In the genomic region with DNA sequence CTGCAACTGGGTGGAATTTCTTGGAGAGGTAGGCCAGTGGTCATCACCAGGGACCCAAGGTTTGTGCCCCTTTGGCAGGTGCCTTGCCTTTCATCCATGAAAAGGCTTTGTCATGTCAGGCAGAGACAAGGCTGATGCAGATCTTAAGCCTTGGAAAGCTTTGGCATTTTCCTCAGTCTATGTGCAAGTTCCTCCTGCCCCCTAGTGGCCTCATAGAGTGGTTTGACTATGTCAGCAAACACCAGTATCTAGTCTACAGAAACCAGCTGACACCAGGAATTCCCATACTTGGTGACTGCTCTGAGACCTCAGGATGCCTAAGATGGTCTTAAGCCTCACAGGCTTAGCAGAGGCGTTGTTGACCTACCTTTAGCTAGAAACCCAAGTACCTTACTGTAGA, we compare ENCODE assay signal across 8 mouse cellular contexts. TPM values are rescaled to one million over a fixed set of nuclear protein-coding genes. Genes with fewer than 3 reads are reported as not detected.
DNase-seq lines count a peak whose midpoint lies in the region; ATAC-seq and TF ChIP-seq lines count a peak whose summit lies in the region.

No protein-coding gene starts in this region.

- 20% methylated on average over 1 of the region's 1 CpGs for WGBS in thymus, adult 2 months
- WGBS in hindbrain, embryonic 11.5 days: 17% methylated on average over 1 of the region's 1 CpGs
- 16% methylated on average over 1 of the region's 1 CpGs for WGBS in large intestine, adult 2 months
- 32% methylated on average over 1 of the region's 1 CpGs for WGBS in stomach, embryonic 14.5 days

- no peaks in the 10 kb centered on the region for H3K27me3 ChIP-seq in thymus, adult 2 months (ENCODE audit: control insufficient read depth, insufficient read depth, low read length)
- H3K27me3 ChIP-seq in hindbrain, embryonic 11.5 days (ENCODE audit: control insufficient read depth, insufficient read depth, low read length): no peaks in the 10 kb centered on the region
- no peaks in the 10 kb centered on the region for H3K27me3 ChIP-seq in stomach, embryonic 14.5 days (ENCODE audit: control insufficient read depth, insufficient read depth, low read length)

- no peaks in the 10 kb centered on the region for H3K4me1 ChIP-seq in thymus, adult 2 months (replicated peaks; ENCODE audit: control insufficient read depth, insufficient read depth, low read length)
- no peaks in the 10 kb centered on the region for H3K4me1 ChIP-seq in hindbrain, embryonic 11.5 days (replicated peaks; ENCODE audit: control insufficient read depth, insufficient read depth, low read length)
- H3K4me1 ChIP-seq in stomach, embryonic 14.5 days (ENCODE audit: control insufficient read depth, insufficient read depth, low read length): no peaks in the 10 kb centered on the region

- no peaks in the 10 kb centered on the region for H3K9me3 ChIP-seq in hindbrain, embryonic 11.5 days (ENCODE audit: control insufficient read depth, low read length)
- no peaks in the 10 kb centered on the region for H3K9me3 ChIP-seq in stomach, embryonic 14.5 days (ENCODE audit: control insufficient read depth, low read depth, low read length)

- H3K36me3 ChIP-seq in thymus, adult 2 months (ENCODE audit: control insufficient read depth, insufficient read depth, low read length): no peaks in the 10 kb centered on the region
- H3K36me3 ChIP-seq in hindbrain, embryonic 11.5 days (ENCODE audit: control insufficient read depth, insufficient read depth, low read length): no peaks in the 10 kb centered on the region
- no peaks in the 10 kb centered on the region for H3K36me3 ChIP-seq in stomach, embryonic 14.5 days (ENCODE audit: control insufficient read depth, insufficient read depth, low read length)

- H3K9ac ChIP-seq in hindbrain, embryonic 11.5 days (ENCODE audit: low read depth, low read length): no peak overlapping the region
- no peak overlapping the region for H3K9ac ChIP-seq in stomach, embryonic 14.5 days (replicated peaks; ENCODE audit: low read depth, low read length)

- H3K4me2 ChIP-seq in hindbrain, embryonic 11.5 days (replicated peaks; ENCODE audit: low read depth, low read length): no peak overlapping the region
- no peak overlapping the region for H3K4me2 ChIP-seq in stomach, embryonic 14.5 days (replicated peaks; ENCODE audit: low read depth, low read length)

- no peak for TF ChIP-seq POLR2A in thymus, adult 2 months (IDR thresholded peaks at IDR 0.05; ENCODE audit: control insufficient read depth, extremely low read depth, insufficient read depth, low read length, poor library complexity)

- TF ChIP-seq CTCF in thymus, adult 2 months (IDR thresholded peaks at IDR 0.05; ENCODE audit: borderline replicate concordance, control insufficient read depth, extremely low read depth, insufficient read depth, low read length, poor library complexity): no peak

- peak; percentile 79 for ATAC-seq in hindbrain, embryonic 11.5 days (ENCODE audit: low FRiP score)
- 0 out of 2 replicates have a peak, but pooled peaks have one; percentile 56 for ATAC-seq in stomach, embryonic 14.5 days (ENCODE audit: insufficient number of reproducible peaks, insufficient read depth, low FRiP score, low read depth)

- no peak overlapping the region for H3K27ac ChIP-seq in thymus, adult 2 months (ENCODE audit: control insufficient read depth, insufficient read depth, low read length)
- H3K27ac ChIP-seq in hindbrain, embryonic 11.5 days (ENCODE audit: low read depth, low read length): no peak overlapping the region
- H3K27ac ChIP-seq in stomach, embryonic 14.5 days (ENCODE audit: low read length): no peak overlapping the region

- H3K4me3 ChIP-seq in thymus, adult 2 months (ENCODE audit: control insufficient read depth, insufficient read depth, low read length): no peak overlapping the region
- no peak overlapping the region for H3K4me3 ChIP-seq in hindbrain, embryonic 11.5 days (ENCODE audit: low read depth, low read length)
- H3K4me3 ChIP-seq in stomach, embryonic 14.5 days (ENCODE audit: low read depth, low read length): no peak overlapping the region

- peak; percentile 4 for DNase-seq in thymus, postnatal 4 days
- no peak for DNase-seq in thymus, adult 2 months
- DNase-seq in embryo, embryonic 10 days (ENCODE audit: low spot score): peak; percentile 84
- peak; percentile 64 for DNase-seq in hindbrain, embryonic 11.5 days (ENCODE audit: low spot score)
- DNase-seq in large intestine, adult 2 months (ENCODE audit: low read depth, low spot score): peak; percentile 7
- DNase-seq in lung, postnatal 14 days: peak; percentile 45
- DNase-seq in adipocyte (ENCODE audit: low spot score): no peak

RNA-seq across cellular contexts. Expression of a gene that starts 24.2 kb away (rescaled TPM):
- polyA plus RNA-seq in thymus, adult 2 months (2012; rRNA removed): not detected in 2 replicates
- not detected in 2 replicates for polyA plus RNA-seq in hindbrain, embryonic 11.5 days (2014; fragmentation: Nextera tagmentation; extraction: Ambion mirVana)
- polyA plus RNA-seq in large intestine, adult 2 months (2012; rRNA removed): not detected in 2 replicates
- not detected in 2 replicates for polyA plus RNA-seq in stomach, embryonic 14.5 days (2014; fragmentation: Nextera tagmentation; extraction: Ambion mirVana)

RNA-seq across cellular contexts. Expression of a gene that starts 58.2 kb away (rescaled TPM):
- 0.03 TPM in 1 of 2 replicates, not detected in the other for polyA plus RNA-seq in thymus, adult 2 months (2012; rRNA removed)
- not detected in 2 replicates for polyA plus RNA-seq in hindbrain, embryonic 11.5 days (2014; fragmentation: Nextera tagmentation; extraction: Ambion mirVana)
- polyA plus RNA-seq in large intestine, adult 2 months (2012; rRNA removed): not detected in 2 replicates
- polyA plus RNA-seq in stomach, embryonic 14.5 days (2014; fragmentation: Nextera tagmentation; extraction: Ambion mirVana): not detected in 2 replicates

Comparison
In these comparisons a context has a peak if more than half of its experiments do, and no peak if none do; other contexts are left out.
1. DNase-seq: peak in thymus, postnatal 4 days (single experiment), embryo, embryonic 10 days (single experiment), hindbrain, embryonic 11.5 days (single experiment), large intestine, adult 2 months (single experiment) and lung, postnatal 14 days (single experiment); none in thymus, adult 2 months (single experiment) and adipocyte (single experiment).